Mouse (Mus musculus): ENCODE measurements around the gene Cd72.

GRCm38 (mm10) chr4:43404697-43405096, 49.7 kb downstream of the Cd72 start:
- no peak for TF ChIP-seq CTCF (IDR thresholded peaks at IDR 0.05; ENCODE audit: control insufficient read depth, insufficient read depth, insufficient read length)
- TF ChIP-seq MYOG (IDR thresholded peaks at IDR 0.05; ENCODE audit: control insufficient read depth, extremely low read depth, insufficient read length), result no peak
- no peak for TF ChIP-seq MYOD1 (IDR thresholded peaks at IDR 0.05; ENCODE audit: control insufficient read depth, insufficient read length, low read depth)
- no peak for TF ChIP-seq USF1 (IDR thresholded peaks at IDR 0.05; ENCODE audit: low read depth)
- no peak for TF ChIP-seq FOSL1 (IDR thresholded peaks at IDR 0.05; ENCODE audit: insufficient read depth, low read length, poor library complexity, severe bottlenecking)
- no peak for TF ChIP-seq MAX (IDR thresholded peaks at IDR 0.05)
- TF ChIP-seq CEBPB (IDR thresholded peaks at IDR 0.05; ENCODE audit: low read depth), result no peak
